Mouse (Mus musculus) midbrain, embryonic 10.5 days (tissue): ENCODE measurements around the gene Il12rb1. TPM values are rescaled to one million over a fixed set of nuclear protein-coding genes. Genes with fewer than 3 reads are reported as not detected.

Experiments used
- DNase-seq: peaks from one replicate; pipeline ENCODE4 v3.0.0-alpha.2; 2017; ENCODE audit warnings: low spot score
- H3K27ac ChIP-seq: fragments of 300-500 bp; sonication (generic); replicated peaks from 2 replicates; pipeline ENCODE4 v1.5.1; 2016; ENCODE audit warnings: mild to moderate bottlenecking
- H3K27me3 ChIP-seq: fragments of 300-500 bp; sonication (generic); 2 replicates; pipeline ENCODE4 v1.6.1; 2016; ENCODE audit warnings: low read depth, mild to moderate bottlenecking; ENCODE audit not compliant: poor library complexity, severe bottlenecking
- H3K36me3 ChIP-seq: fragments of 300-500 bp; sonication (generic); 2 replicates; pipeline ENCODE4 v1.6.1; 2016; ENCODE audit warnings: mild to moderate bottlenecking, moderate library complexity
- H3K4me1 ChIP-seq: fragments of 300-500 bp; sonication (generic); 2 replicates; pipeline ENCODE4 v1.6.1; 2016
- H3K4me3 ChIP-seq: fragments of 300-500 bp; sonication (generic); 2 replicates; pipeline ENCODE4 v1.5.1; 2016; ENCODE audit warnings: mild to moderate bottlenecking, moderate library complexity
- H3K9me3 ChIP-seq: fragments of 300-500 bp; sonication (generic); replicated peaks from 2 replicates; pipeline ENCODE4 v1.6.1; 2016; ENCODE audit warnings: mild to moderate bottlenecking
- WGBS: fragments of 180-500 bp; shearing (Covaris S2); methylation state at CpG from one replicate; pipeline ENCODE4 v1.1.7; 2016; 5-methylcytosine and 5-hydroxymethylcytosine counted together
- polyA plus RNA-seq: library from polyadenylated mRNA; unstranded; fragments of >200 nt; fragmentation: Nextera tagmentation; extraction: Ambion mirVana; gene quantifications from 2 replicates; pipeline ENCODE4 v1.2.1, GENCODE M21; 2016

Gene Il12rb1
- polyA plus RNA-seq, 1 experiment from 2014 or later = 0.05 TPM

GRCm38 (mm10) chr8:70767503-70767902 is 40.7 kb upstream of the Il12rb1 start:
- H3K4me1 ChIP-seq = peaks cover 30% of the 10 kb centered on the region
- no peaks in the 10 kb centered on the region for H3K9me3 ChIP-seq
- no peak overlapping the region for H3K4me3 ChIP-seq
- H3K27me3 ChIP-seq = peaks cover 52% of the 10 kb centered on the region
- 79% methylated on average over 6 of the region's 6 CpGs for WGBS
- no peak for DNase-seq
- H3K36me3 ChIP-seq = peaks cover 49% of the 10 kb centered on the region
- no peak overlapping the region for H3K27ac ChIP-seq

DNA sequence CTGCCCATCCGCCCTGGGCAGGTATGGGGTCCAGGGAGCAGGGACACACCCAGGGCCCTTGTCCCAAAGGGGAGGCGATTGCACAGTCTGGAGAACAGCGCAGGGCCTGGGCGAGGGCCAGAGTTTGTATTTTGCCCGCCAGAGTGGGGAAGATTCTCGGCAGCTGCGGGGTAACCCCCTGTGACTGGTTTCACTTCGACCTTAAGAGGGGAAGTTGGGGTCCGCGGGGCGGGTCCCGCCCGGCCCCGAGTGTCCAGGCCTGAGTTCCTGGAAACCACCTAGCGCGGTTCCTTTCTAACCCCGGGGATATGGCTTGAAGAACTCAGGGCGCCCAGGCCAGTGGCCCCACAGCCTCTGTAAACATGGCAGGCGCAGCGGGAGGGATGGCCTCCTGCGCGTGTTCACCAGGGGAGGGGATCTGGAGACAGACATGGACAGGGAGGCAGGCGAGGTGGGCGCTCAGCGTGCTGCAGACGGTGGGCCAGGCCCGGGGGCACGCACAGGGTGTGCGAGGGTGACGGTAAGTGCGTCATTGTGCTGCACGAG is 39.9 kb upstream of the Il12rb1 start:
- WGBS = 95% methylated on average over 32 of the region's 32 CpGs
- Histone ChIP-seq H3K36me3 (peaks cover 57% of the 10 kb centered on the region), H3K4me1 (peaks cover 34% of the 10 kb centered on the region), H3K27me3 (peaks cover 52% of the 10 kb centered on the region), H3K9me3 (no peaks in the 10 kb centered on the region), H3K27ac (no peak overlapping the region), H3K4me3 (no peak overlapping the region)
- DNase-seq = no peak

DNA sequence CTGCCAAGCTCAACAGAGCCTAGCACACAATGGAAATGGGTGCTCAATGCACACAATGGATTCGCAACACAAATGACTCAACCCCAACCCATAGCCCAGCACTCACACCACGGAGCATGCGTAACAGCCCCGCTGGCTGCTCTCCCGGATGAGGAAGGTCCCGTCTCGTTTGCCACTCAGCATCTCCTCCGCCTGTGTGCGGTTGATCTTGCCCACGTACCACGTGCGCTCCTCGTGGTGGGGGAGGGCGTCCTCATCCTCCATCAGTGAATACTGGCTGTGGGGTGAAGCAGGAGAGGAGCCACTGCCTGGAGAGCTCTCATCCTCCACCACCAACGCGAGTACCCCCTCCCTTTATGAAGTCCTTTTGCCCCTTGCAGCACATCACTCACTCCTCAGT is 39.3 kb upstream of the Il12rb1 start:
- 84% methylated on average over 16 of the region's 16 CpGs for WGBS
- no peak for DNase-seq
- peaks cover 52% of the 10 kb centered on the region for H3K27me3 ChIP-seq
- peaks cover 64% of the 10 kb centered on the region for H3K36me3 ChIP-seq
- H3K9me3 ChIP-seq = no peaks in the 10 kb centered on the region
- no peak overlapping the region for H3K4me3 ChIP-seq
- no peak overlapping the region for H3K27ac ChIP-seq
- H3K4me1 ChIP-seq = peaks cover 40% of the 10 kb centered on the region

- WGBS = 10% methylated on average over 26 of the region's 26 CpGs
- DNase-seq = peak; percentile 94
- Histone ChIP-seq H3K27me3 (peaks cover 52% of the 10 kb centered on the region), H3K4me3 (no peak overlapping the region), H3K36me3 (peaks cover 68% of the 10 kb centered on the region), H3K27ac (no peak overlapping the region), H3K4me1 (peaks cover 44% of the 10 kb centered on the region), H3K9me3 (no peaks in the 10 kb centered on the region)
Observed at GRCm38 (mm10) chr8:70769359-70769758, 38.9 kb upstream of the Il12rb1 start.

DNA sequence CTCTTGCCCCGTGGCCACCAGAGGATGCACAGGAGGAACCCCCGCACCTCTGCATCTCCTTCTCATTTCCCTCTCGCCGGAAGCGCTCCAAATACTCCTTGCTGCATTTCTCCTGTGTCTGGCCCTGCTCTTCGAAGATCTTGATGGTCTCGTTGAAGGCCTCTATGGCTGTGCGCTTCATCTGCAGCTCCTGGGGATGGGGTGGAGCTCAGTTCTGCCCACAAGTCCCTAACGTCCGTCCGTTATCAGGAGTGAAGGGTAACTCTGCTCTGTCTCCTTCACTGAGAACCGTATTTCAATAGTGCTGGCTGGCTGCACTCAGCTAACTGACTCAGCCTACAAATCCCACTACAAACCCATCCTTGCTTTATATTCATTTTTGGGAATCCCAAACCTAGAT is 38.4 kb upstream of the Il12rb1 start:
- no peak for DNase-seq
- peaks cover 73% of the 10 kb centered on the region for H3K36me3 ChIP-seq
- no peaks in the 10 kb centered on the region for H3K9me3 ChIP-seq
- H3K4me3 ChIP-seq = no peak overlapping the region
- H3K4me1 ChIP-seq = peaks cover 49% of the 10 kb centered on the region
- WGBS = 73% methylated on average over 12 of the region's 12 CpGs
- H3K27me3 ChIP-seq = peaks cover 48% of the 10 kb centered on the region
- H3K27ac ChIP-seq = no peak overlapping the region

DNA sequence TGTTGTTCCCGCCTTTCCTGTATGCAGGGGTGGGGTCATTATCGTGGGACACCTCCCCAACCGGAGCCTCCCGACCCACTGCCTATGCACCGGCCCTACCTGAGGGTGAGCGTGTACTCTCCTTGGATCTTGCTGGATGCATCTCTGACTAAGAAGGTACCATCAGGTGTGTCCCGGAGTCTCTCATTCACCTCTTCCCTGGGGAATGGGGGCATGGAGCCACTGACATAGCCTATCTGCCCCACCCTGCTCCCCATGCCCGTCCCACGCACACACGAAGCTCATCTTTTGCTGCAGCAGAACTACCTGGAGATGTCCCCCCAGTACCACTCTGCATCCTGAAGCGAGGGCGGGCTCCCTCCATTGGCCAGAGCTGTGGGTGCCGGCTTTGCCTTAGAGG is 37.5 kb upstream of the Il12rb1 start:
- Histone ChIP-seq H3K4me3 (no peak overlapping the region), H3K4me1 (peaks cover 53% of the 10 kb centered on the region), H3K27me3 (peaks cover 39% of the 10 kb centered on the region), H3K36me3 (peaks cover 78% of the 10 kb centered on the region), H3K9me3 (no peaks in the 10 kb centered on the region), H3K27ac (no peak overlapping the region)
- 95% methylated on average over 13 of the region's 13 CpGs for WGBS
- DNase-seq = no peak

DNA sequence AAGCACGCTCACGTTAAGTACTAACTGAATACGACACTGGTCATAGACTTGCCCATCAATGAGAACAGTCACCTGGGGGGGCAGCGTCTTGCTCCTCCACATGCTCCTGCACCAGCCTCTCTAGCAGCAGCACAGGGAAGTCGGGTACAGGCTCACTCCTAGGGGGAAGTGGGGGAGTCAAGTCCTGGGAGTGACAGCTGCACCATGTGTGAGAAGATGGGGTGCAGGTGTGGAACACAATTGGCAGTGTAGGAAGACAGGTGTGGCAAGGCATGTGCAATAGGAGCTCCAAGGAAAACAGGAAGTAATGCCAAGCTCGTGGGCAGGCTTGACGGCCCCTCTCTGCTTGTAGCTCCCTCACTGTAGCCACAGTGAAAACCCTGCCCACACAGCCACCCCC is 37.0 kb upstream of the Il12rb1 start:
- H3K27ac ChIP-seq = no peak overlapping the region
- no peaks in the 10 kb centered on the region for H3K9me3 ChIP-seq
- 94% methylated on average over 7 of the region's 7 CpGs for WGBS
- peaks cover 34% of the 10 kb centered on the region for H3K27me3 ChIP-seq
- H3K4me3 ChIP-seq = no peak overlapping the region
- H3K4me1 ChIP-seq = peaks cover 53% of the 10 kb centered on the region
- H3K36me3 ChIP-seq = peaks cover 78% of the 10 kb centered on the region
- no peak for DNase-seq

DNA sequence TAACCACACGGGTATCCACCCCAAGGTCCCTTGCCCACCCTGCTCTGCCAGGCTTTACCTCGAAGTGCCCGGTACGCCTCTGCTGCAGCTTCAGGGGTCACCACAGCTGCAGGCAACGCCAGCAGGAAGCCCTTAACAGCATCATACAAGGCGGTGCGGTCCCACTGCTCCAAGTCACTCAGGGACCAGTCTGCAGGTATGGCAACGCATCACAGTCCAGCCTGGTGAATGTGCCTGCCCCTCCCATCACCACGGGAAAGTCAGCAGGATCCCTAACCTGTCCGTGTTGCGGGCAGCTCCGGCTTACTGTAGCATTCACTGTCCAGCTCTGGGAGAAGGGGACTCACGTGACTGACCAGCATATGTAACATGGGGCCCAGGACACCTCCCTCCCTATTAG is 36.2 kb upstream of the Il12rb1 start:
- Histone ChIP-seq H3K9me3 (no peaks in the 10 kb centered on the region), H3K36me3 (peaks cover 78% of the 10 kb centered on the region), H3K4me1 (peaks cover 48% of the 10 kb centered on the region), H3K27me3 (peaks cover 25% of the 10 kb centered on the region), H3K4me3 (no peak overlapping the region), H3K27ac (no peak overlapping the region)
- DNase-seq = no peak
- WGBS = 93% methylated on average over 13 of the region's 13 CpGs

- WGBS = 91% methylated on average over 9 of the region's 9 CpGs
- Histone ChIP-seq H3K4me3 (no peak overlapping the region), H3K27ac (no peak overlapping the region), H3K9me3 (no peaks in the 10 kb centered on the region), H3K4me1 (peaks cover 48% of the 10 kb centered on the region), H3K36me3 (peaks cover 73% of the 10 kb centered on the region), H3K27me3 (peaks cover 17% of the 10 kb centered on the region)
- DNase-seq = no peak
Observed at GRCm38 (mm10) chr8:70772890-70773289, 35.4 kb upstream of the Il12rb1 start.

DNA sequence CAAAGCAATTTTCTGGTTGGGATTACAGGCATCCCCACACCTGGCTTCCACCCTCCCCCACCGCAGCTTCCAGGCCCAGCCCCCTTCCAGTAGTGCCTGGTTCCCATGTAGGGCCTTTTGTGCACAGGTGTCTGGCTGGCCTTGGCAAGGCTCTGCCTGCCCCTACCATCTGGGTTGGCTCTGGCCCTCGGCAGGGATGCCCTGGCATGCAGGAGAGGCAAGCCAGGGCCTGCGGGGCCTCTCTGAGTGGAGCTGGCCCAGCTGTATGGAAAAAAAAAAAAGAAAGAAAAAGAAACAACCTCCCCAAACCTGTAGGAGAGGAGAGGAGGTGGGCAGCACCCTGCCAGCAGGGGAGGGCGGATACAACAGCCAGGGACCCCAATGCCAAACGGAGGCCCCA is 34.8 kb upstream of the Il12rb1 start:
- Histone ChIP-seq H3K27ac (no peak overlapping the region), H3K4me1 (peaks cover 53% of the 10 kb centered on the region), H3K9me3 (no peaks in the 10 kb centered on the region), H3K4me3 (no peak overlapping the region), H3K36me3 (peaks cover 73% of the 10 kb centered on the region), H3K27me3 (peaks cover 13% of the 10 kb centered on the region)
- 89% methylated on average over 5 of the region's 5 CpGs for WGBS
- DNase-seq = no peak

DNA sequence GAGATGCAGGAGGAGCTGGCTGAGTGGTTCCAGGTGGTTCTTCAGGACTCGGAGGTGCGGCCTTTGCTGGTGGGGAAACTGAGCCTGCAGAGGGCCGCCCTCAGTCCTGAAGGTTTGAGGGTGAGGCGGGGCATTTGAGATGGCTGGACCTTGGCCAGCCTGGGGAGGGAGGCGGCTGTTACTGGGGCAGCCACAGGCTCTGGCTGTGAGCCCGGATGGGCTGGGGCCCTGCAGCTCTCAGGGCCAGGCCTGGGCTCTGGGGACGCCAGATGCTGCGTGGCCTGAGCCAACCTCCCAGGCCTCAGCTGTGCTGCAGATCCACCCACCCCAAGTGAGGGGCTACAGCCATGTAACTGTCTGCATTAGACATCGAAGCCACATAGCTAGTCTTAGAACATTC is 34.4 kb upstream of the Il12rb1 start:
- Histone ChIP-seq H3K27me3 (peaks cover 13% of the 10 kb centered on the region), H3K4me1 (peaks cover 56% of the 10 kb centered on the region), H3K4me3 (no peak overlapping the region), H3K9me3 (no peaks in the 10 kb centered on the region), H3K27ac (no peak overlapping the region; the same call in 1 of the 2 replicates), H3K36me3 (peaks cover 73% of the 10 kb centered on the region)
- DNase-seq = no peak
- WGBS = 88% methylated on average over 9 of the region's 9 CpGs

- Histone ChIP-seq H3K27me3 (peaks cover 13% of the 10 kb centered on the region), H3K4me1 (peaks cover 52% of the 10 kb centered on the region), H3K36me3 (peaks cover 75% of the 10 kb centered on the region), H3K27ac (0 out of 2 replicates have a peak overlapping the region, but pooled peaks have one; percentile 23), H3K9me3 (no peaks in the 10 kb centered on the region), H3K4me3 (peak overlapping the region; percentile 87; the same call in 1 of the 2 replicates)
- WGBS = 95% methylated on average over 18 of the region's 18 CpGs
- no peak for DNase-seq
Observed at GRCm38 (mm10) chr8:70774740-70775139, 33.5 kb upstream of the Il12rb1 start.

GRCm38 (mm10) chr8:70775227-70775626 is 33.0 kb upstream of the Il12rb1 start:
- Histone ChIP-seq H3K4me3 (peak overlapping the region; percentile 87), H3K9me3 (no peaks in the 10 kb centered on the region), H3K4me1 (peaks cover 51% of the 10 kb centered on the region), H3K27me3 (peaks cover 11% of the 10 kb centered on the region), H3K27ac (peak overlapping the region; percentile 95), H3K36me3 (peaks cover 75% of the 10 kb centered on the region)
- no peak for DNase-seq
- 96% methylated on average over 5 of the region's 5 CpGs for WGBS
